Mouse (Mus musculus) megakaryocyte, embryonic 14.5 days (primary cell): Measurements from ENCODE around the gene Srpk2. TPM values are rescaled to one million over a fixed set of nuclear protein-coding genes. Genes with fewer than 3 reads are reported as not detected.

Experiments
- H3K27me3 ChIP-seq: replicated peaks from 2 replicates; pipeline ENCODE3; 2012; ENCODE audit warnings: inconsistent platforms
- H3K36me3 ChIP-seq: replicated peaks from 2 replicates; pipeline ENCODE3; 2012; ENCODE audit warnings: low read length, inconsistent platforms, mixed read lengths
- H3K4me1 ChIP-seq: 2 replicates; pipeline ENCODE4 v1.6.1; 2012; ENCODE audit warnings: inconsistent platforms
- H3K4me3 ChIP-seq: replicated peaks from 2 replicates; pipeline ENCODE3; 2012; ENCODE audit warnings: moderate library complexity, mild to moderate bottlenecking, inconsistent platforms
- H3K9me3 ChIP-seq: 2 replicates; pipeline ENCODE4 v1.6.1; 2012; ENCODE audit warnings: inconsistent platforms
- FLI1 ChIP-seq: IDR thresholded peaks from 2 replicates; pipeline ENCODE4 v1.6.1; 2012; ENCODE audit warnings: low read length, inconsistent platforms, mixed read lengths
- GATA1 ChIP-seq: IDR thresholded peaks from 3 replicates; pipeline ENCODE4 v1.6.1; 2012; ENCODE audit warnings: mixed read lengths, low read length, inconsistent platforms, borderline replicate concordance
- polyA plus RNA-seq: library from polyadenylated mRNA; stranded (reverse); fragments of >175 nt; gene quantifications from 2 replicates; pipeline ENCODE4 v1.2.3, GENCODE M21; 2012; ENCODE audit warnings: low replicate concordance; ENCODE audit not compliant: insufficient read depth

Srpk2 gene
- polyA plus RNA-seq, 1 experiment: 1.5 TPM

DNA sequence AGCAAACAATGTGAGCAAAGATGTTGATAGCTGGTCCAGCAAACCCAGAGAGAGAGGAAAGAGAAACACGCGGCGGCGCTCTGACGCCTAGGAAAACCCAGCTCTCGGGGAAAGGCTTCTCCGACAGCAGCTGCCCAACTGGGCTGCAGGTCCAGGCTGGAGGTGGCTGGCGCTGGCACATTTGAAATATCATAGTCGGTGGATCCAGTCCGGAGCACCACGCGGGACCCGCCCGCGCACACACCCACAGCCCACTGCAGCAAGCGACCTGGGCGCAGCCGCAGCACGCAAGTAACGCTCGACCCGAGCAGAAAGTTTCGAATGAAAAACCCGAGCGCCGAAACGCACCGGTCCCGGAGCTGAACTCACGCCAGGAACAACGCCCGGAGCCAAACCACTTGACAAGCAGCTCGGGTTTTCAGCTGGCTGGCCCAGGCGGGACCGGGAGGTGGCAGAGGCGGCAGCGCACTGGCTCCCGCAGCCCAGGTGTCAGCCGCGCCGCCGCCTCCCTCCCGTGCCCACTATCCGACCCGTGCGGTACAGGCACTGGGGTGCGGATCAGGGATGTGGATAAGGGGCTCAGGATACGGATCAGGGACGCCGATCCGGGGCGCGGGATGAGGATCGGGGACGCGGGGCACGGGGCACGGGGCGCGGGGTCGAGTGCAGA, 9.5 kb downstream of the Srpk2 start:
- Histone ChIP-seq H3K9me3 (no peaks in the 10 kb centered on the region), H3K4me3 (peak overlapping the region; percentile 94), H3K36me3 (no peaks in the 10 kb centered on the region), H3K27me3 (peaks cover 42% of the 10 kb centered on the region), H3K4me1 (peaks cover 11% of the 10 kb centered on the region)
- TF ChIP-seq GATA1: no peak
- no peak for TF ChIP-seq FLI1

DNA sequence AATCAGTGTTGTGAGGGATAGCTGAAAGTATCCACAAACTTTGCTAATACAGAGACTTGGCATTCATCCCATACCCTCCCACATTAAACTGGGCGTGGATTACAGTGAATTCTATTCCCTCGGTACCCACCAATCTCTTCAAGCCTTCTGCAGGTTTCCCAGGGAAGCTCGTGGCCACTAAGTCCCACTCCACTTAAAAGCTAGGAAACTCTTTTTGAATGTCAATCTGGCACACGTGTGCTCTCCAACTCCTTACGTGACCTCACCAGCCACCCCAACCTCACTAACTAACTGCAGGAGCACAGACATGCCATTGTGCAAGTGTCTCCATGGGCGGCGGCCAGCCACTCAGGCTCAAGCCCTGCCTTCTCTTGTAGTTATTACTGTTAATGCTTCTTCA, 12.3 kb downstream of the Srpk2 start:
- no peak for TF ChIP-seq FLI1
- TF ChIP-seq GATA1: no peak
- Histone ChIP-seq H3K4me1 (peaks cover 11% of the 10 kb centered on the region), H3K4me3 (no peak overlapping the region), H3K9me3 (no peaks in the 10 kb centered on the region), H3K36me3 (no peaks in the 10 kb centered on the region), H3K27me3 (peaks cover 31% of the 10 kb centered on the region)

DNA sequence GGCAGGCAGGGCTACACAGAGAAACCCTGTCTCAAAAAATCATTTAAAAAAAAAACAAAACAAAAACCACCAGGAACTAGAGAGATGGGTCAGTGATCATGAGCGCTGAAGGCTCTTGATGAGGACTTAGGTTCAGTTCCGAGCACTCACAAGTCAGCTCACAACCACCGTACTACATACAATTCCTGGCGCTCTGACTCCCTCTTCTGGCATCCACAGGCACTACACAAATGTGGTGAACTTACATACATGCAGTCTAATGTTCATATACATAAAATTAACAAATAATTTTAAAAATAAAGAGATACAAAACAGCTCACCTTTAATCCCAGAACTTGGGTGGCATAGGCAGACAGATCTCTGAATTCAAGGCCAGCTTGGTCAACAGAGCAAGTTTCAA, 13.5 kb downstream of the Srpk2 start:
- Histone ChIP-seq H3K9me3 (no peaks in the 10 kb centered on the region), H3K27me3 (peaks cover 22% of the 10 kb centered on the region), H3K36me3 (no peaks in the 10 kb centered on the region), H3K4me3 (no peak overlapping the region), H3K4me1 (peaks cover 11% of the 10 kb centered on the region)
- no peak for TF ChIP-seq GATA1
- no peak for TF ChIP-seq FLI1

DNA sequence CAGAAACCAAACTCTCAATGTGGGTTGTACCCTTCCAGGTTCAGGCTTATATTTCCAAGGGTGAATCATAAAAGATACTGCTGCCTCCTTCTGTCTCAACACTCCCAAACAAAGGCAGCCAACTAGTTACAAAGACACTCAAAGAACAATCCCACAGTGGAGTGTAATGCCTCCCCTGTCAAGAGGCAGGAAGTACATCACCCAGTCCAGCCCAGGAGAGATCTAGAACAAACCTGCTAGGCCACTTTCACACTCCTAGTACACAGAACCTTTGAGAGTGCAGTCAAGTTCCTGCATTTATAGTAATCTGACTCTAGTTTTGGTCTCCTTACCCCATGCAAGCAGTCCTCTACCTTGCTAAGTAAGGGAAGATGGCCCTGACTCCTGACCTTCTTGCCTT, 18.5 kb downstream of the Srpk2 start:
- Histone ChIP-seq H3K36me3 (no peaks in the 10 kb centered on the region), H3K27me3 (peaks cover 2% of the 10 kb centered on the region), H3K4me1 (peaks cover 6% of the 10 kb centered on the region; the same call in 1 of the 2 replicates), H3K4me3 (no peak overlapping the region), H3K9me3 (no peaks in the 10 kb centered on the region)
- TF ChIP-seq GATA1 (no peak), FLI1 (no peak)

DNA sequence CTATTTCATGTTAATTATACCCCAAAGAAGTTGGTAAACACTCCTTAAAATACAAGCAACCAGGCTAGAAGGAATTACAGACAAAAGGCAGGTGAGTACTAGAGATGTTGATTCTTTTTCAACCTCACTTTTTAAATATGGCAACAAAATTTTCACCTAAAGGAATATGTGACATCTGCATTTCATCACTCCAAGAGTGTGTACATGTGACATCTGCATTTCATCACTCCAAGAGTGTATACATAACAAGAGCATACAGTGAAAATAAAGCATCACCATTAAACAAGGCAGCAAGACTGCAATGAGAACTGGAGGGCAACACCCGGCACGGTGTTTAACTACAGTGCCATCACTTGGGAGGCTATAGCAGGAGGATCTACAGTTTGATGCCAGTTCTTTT, 23.2 kb downstream of the Srpk2 start:
- H3K4me3 ChIP-seq: no peak overlapping the region
- no peak for TF ChIP-seq GATA1

DNA sequence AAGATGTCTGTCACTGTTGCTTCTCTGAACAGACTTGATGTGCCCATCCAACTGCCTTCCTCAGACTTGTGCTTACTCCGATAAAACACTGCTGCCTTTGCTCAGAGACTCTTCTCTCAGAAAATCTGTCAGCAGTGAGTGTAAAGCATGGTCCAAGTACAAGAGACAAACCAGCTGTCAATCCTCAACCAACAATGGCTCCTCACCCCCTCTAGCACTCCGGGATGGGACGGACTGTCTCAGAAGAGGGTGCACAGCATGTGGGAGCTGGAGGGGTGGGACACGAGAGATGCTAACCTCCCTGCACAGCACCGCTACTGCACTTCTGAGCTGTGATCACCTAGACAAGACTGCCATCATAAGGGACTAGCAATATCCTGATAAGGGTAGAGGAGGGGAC, 26.4 kb downstream of the Srpk2 start:
- peaks cover 13% of the 10 kb centered on the region for H3K4me1 ChIP-seq
- H3K36me3 ChIP-seq: no peaks in the 10 kb centered on the region
- no peaks in the 10 kb centered on the region for H3K27me3 ChIP-seq
- no peaks in the 10 kb centered on the region for H3K9me3 ChIP-seq
- H3K4me3 ChIP-seq: no peak overlapping the region
- TF ChIP-seq GATA1 (no peak), FLI1 (no peak)

More for the DNA sequence above, 23.2 kb downstream of the Srpk2 start:
- H3K27me3 ChIP-seq: no peaks in the 10 kb centered on the region
- H3K4me1 ChIP-seq: peaks cover 17% of the 10 kb centered on the region
- H3K9me3 ChIP-seq: no peaks in the 10 kb centered on the region
- no peaks in the 10 kb centered on the region for H3K36me3 ChIP-seq

DNA sequence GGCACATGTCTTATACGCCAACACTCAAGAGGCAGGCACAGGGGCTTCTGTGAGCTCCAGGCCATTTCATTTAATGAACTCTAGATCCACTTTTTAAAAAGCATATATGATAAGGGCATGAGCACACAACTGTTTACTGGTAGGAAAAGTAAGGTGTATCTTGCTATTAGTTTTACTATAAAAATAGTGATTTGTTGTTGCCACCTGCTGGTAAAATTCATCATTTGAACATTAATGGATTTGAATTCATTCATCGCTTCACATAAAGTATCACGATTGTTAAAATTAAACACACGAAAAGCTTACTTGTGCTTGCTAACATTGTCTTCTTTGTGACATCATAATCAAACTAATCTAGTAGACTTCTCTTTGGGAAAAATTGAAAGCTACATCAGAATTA, 27.8 kb downstream of the Srpk2 start:
- H3K36me3 ChIP-seq: no peaks in the 10 kb centered on the region
- no peaks in the 10 kb centered on the region for H3K27me3 ChIP-seq
- TF ChIP-seq FLI1 (no peak), GATA1 (no peak)
- H3K4me3 ChIP-seq: no peak overlapping the region
- H3K4me1 ChIP-seq: peaks cover 13% of the 10 kb centered on the region
- no peaks in the 10 kb centered on the region for H3K9me3 ChIP-seq

DNA sequence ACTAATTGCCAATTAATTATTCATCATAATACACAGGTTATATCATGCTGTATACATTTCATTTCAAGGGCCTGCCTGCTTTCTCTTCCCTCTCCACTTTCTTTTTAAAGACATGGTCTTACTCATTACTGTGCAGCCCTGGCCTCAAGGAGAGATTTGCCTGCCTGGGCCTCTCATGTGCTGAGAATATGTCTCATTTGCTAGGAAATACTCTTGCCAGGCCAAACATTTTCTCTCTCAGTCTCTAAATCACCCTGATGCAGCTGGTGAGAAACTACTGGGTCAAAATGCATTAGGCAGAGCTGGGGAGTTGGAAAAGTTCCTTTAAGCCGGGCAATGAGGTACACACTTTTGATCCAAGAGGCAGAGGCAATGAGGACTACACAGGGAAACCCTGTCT, 29.4 kb downstream of the Srpk2 start:
- Histone ChIP-seq H3K4me1 (peaks cover 18% of the 10 kb centered on the region), H3K36me3 (no peaks in the 10 kb centered on the region), H3K27me3 (no peaks in the 10 kb centered on the region), H3K9me3 (no peaks in the 10 kb centered on the region), H3K4me3 (no peak overlapping the region)
- no peak for TF ChIP-seq FLI1
- TF ChIP-seq GATA1: no peak

DNA sequence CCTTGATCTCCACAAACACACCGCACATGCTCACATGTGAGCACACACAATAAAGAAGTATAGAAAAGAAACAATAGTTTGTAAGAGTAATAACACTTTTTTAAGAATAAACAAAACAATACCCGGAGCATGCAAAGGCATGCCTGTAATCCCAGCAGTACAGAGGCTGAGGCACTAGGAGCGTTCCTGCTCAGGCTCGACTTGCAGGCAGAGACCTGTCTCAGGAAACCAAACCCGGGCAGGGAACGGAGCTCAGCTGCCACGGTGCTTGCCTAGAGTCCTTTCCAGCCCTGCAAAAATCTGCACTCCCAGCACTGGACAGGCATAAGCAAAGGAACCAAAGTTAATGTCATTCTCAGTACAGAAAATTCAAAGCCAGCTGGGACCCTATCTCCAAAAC, 32.1 kb downstream of the Srpk2 start:
- H3K4me3 ChIP-seq: no peak overlapping the region
- H3K4me1 ChIP-seq: peaks cover 15% of the 10 kb centered on the region
- H3K36me3 ChIP-seq: no peaks in the 10 kb centered on the region
- no peaks in the 10 kb centered on the region for H3K27me3 ChIP-seq
- no peak for TF ChIP-seq FLI1
- no peak for TF ChIP-seq GATA1
- no peaks in the 10 kb centered on the region for H3K9me3 ChIP-seq

DNA sequence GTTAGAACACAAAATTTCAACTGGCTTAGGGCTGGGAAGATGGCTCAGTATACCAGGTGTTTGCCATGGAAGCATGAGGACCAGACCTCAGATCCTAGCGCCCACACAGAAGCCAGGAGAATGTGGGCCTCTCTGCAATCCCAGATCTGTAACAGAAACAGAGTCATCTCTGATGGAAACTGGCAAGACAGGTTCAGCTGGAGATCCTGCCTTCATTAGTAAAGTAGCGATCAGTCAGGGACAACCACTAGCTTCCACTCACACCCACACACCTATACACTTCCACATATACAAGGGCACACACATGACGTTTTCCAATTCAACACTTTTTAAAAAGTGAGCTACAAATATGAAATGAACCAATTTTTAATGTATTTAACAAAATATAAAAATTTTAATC, 32.6 kb downstream of the Srpk2 start:
- no peak overlapping the region for H3K4me3 ChIP-seq
- H3K36me3 ChIP-seq: no peaks in the 10 kb centered on the region
- TF ChIP-seq GATA1 (no peak), FLI1 (no peak)
- H3K9me3 ChIP-seq: no peaks in the 10 kb centered on the region
- H3K27me3 ChIP-seq: no peaks in the 10 kb centered on the region
- peaks cover 16% of the 10 kb centered on the region for H3K4me1 ChIP-seq

DNA sequence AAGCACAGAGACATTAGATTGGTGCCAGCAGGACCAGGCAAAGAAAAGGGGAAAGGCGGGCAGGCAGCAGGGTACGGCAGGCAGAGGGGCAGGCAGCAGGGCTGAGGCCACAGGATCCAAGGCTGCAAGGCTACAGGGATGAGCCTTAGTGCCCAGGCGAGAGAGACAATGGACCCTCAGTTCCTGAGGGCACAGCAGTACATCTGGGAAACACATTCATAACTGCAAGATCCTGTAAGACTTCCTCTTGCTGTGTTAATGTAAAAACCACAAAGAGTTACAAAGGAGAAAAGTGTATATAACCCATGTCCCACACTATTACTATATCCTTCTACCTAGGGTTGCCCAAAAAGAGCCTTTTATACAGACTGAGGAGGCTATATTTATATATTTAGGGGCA, 33.9 kb downstream of the Srpk2 start:
- TF ChIP-seq FLI1 (no peak), GATA1 (no peak)
- Histone ChIP-seq H3K4me3 (peak overlapping the region; percentile 68), H3K9me3 (no peaks in the 10 kb centered on the region), H3K4me1 (peaks cover 16% of the 10 kb centered on the region), H3K27me3 (no peaks in the 10 kb centered on the region), H3K36me3 (no peaks in the 10 kb centered on the region)
